Mouse (Mus musculus): ENCODE measurements around the gene Decr2. TPM values are rescaled to one million over a fixed set of nuclear protein-coding genes. Genes with fewer than 3 reads are reported as not detected.
"Not testable (repeated sequence)": the region's sequence is repeated elsewhere in the genome, so short reads cannot be mapped to it uniquely, and the experiment has no call there.

Gene Decr2
- polyA plus RNA-seq, 1 experiment from 2014 or later = 40.6 TPM

- Histone ChIP-seq H3K4me3 (no peak overlapping the region), H3K4me1 (replicated peaks) (peaks cover 17% of the 10 kb centered on the region), H3K4me2 (no peak overlapping the region), H3K36me3 (peaks cover 16% of the 10 kb centered on the region), H3K27ac (replicated peaks) (no peak overlapping the region), H3K9ac (no peak overlapping the region), H3K9me3 (no peaks in the 10 kb centered on the region), H3K27me3 (0 out of 2 replicates have a peak, but pooled peaks cover 4% of the 10 kb centered on the region)
- no peak for ATAC-seq (ENCODE audit: low FRiP score, low read depth)
- WGBS = 56% methylated on average over 5 of the region's 5 CpGs
Measured at GRCm38 (mm10) chr17:26122431-26123140, 32.4 kb upstream of the Decr2 start.

- no peak overlapping the region for H3K27ac ChIP-seq (replicated peaks)
- H3K27me3 ChIP-seq = peaks cover 24% of the 10 kb centered on the region
- H3K4me3 ChIP-seq = no peak overlapping the region
- H3K36me3 ChIP-seq = no peaks in the 10 kb centered on the region
- 48% methylated on average over 33 of the region's 33 CpGs for WGBS
- no peak overlapping the region for H3K9ac ChIP-seq
- no peaks in the 10 kb centered on the region for H3K9me3 ChIP-seq
- no peak overlapping the region for H3K4me2 ChIP-seq
- no peak for ATAC-seq (ENCODE audit: low FRiP score, low read depth)
- peaks cover 13% of the 10 kb centered on the region for H3K4me1 ChIP-seq (replicated peaks)
Measured at GRCm38 (mm10) chr17:26119766-26120710, 29.9 kb upstream of the Decr2 start.

GRCm38 (mm10) chr17:26116503-26117258 is 26.5 kb upstream of the Decr2 start:
- 86% methylated on average over 17 of the region's 17 CpGs for WGBS
- Histone ChIP-seq H3K27me3 (peaks cover 39% of the 10 kb centered on the region), H3K27ac (replicated peaks) (no peak overlapping the region), H3K36me3 (no peaks in the 10 kb centered on the region), H3K9me3 (no peaks in the 10 kb centered on the region), H3K4me2 (no peak overlapping the region), H3K4me1 (replicated peaks) (peaks cover 12% of the 10 kb centered on the region), H3K4me3 (no peak overlapping the region), H3K9ac (no peak overlapping the region)
- no peak for ATAC-seq (ENCODE audit: low FRiP score, low read depth)

GRCm38 (mm10) chr17:26115956-26116487 is 25.9 kb upstream of the Decr2 start:
- peaks cover 12% of the 10 kb centered on the region for H3K4me1 ChIP-seq (replicated peaks)
- H3K9me3 ChIP-seq = no peaks in the 10 kb centered on the region
- no peak for ATAC-seq (ENCODE audit: low FRiP score, low read depth)
- H3K9ac ChIP-seq = no peak overlapping the region
- no peak overlapping the region for H3K4me3 ChIP-seq
- H3K27me3 ChIP-seq = peaks cover 39% of the 10 kb centered on the region
- H3K36me3 ChIP-seq = no peaks in the 10 kb centered on the region
- H3K27ac ChIP-seq (replicated peaks) = no peak overlapping the region
- 62% methylated on average over 3 of the region's 3 CpGs for WGBS
- no peak overlapping the region for H3K4me2 ChIP-seq

GRCm38 (mm10) chr17:26115205-26115898 is 25.2 kb upstream of the Decr2 start:
- no peak overlapping the region for H3K4me3 ChIP-seq
- peaks cover 45% of the 10 kb centered on the region for H3K27me3 ChIP-seq
- H3K36me3 ChIP-seq = no peaks in the 10 kb centered on the region
- no peak overlapping the region for H3K9ac ChIP-seq
- 83% methylated on average over 7 of the region's 7 CpGs for WGBS
- H3K4me2 ChIP-seq = no peak overlapping the region
- H3K4me1 ChIP-seq (replicated peaks) = peaks cover 12% of the 10 kb centered on the region
- H3K27ac ChIP-seq (replicated peaks) = no peak overlapping the region
- H3K9me3 ChIP-seq = no peaks in the 10 kb centered on the region
- no peak for ATAC-seq (ENCODE audit: low FRiP score, low read depth)

GRCm38 (mm10) chr17:26114461-26114860 is 24.3 kb upstream of the Decr2 start:
- not testable (repeated sequence) for ATAC-seq (ENCODE audit: low FRiP score, low read depth); H3K9ac ChIP-seq; H3K36me3 ChIP-seq; H3K4me2 ChIP-seq; H3K27ac ChIP-seq (replicated peaks); H3K4me3 ChIP-seq; H3K9me3 ChIP-seq
- peaks cover 45% of the 10 kb centered on the region for H3K27me3 ChIP-seq
- peaks cover 12% of the 10 kb centered on the region for H3K4me1 ChIP-seq (replicated peaks)
- WGBS = 66% methylated on average over 7 of the region's 7 CpGs

- ATAC-seq (ENCODE audit: low FRiP score, low read depth) = no peak
- peaks cover 44% of the 10 kb centered on the region for H3K27me3 ChIP-seq
- peak overlapping the region; percentile 83 for H3K4me3 ChIP-seq
- peak overlapping the region; percentile 90 for H3K9ac ChIP-seq
- peak overlapping the region; percentile 70; the same call in 1 of the 2 replicates for H3K27ac ChIP-seq (replicated peaks)
- H3K9me3 ChIP-seq = no peaks in the 10 kb centered on the region
- 12% methylated on average over 8 of the region's 8 CpGs for WGBS
- peak overlapping the region; percentile 98 for H3K4me2 ChIP-seq
- H3K36me3 ChIP-seq = no peaks in the 10 kb centered on the region
- H3K4me1 ChIP-seq (replicated peaks) = peaks cover 12% of the 10 kb centered on the region
Measured at GRCm38 (mm10) chr17:26114061-26114460, 23.9 kb upstream of the Decr2 start.

GRCm38 (mm10) chr17:26113181-26113948 is 23.2 kb upstream of the Decr2 start, which contains the start of gene Tmem8:
Tmem8 (plus strand) TSS chr17:26113299.
- H3K9me3 ChIP-seq = no peaks in the 10 kb centered on the region
- WGBS = under 1% methylated on average over 53 of the region's 75 CpGs
- H3K4me2 ChIP-seq = peak within 1 kb of the TSS; percentile 98
- H3K36me3 ChIP-seq = no peaks in the 10 kb centered on the region
- peaks cover 41% of the 10 kb centered on the region for H3K27me3 ChIP-seq
- H3K4me3 ChIP-seq = peak within 1 kb of the TSS; percentile 83
- peak within 1 kb of the TSS; percentile 90 for H3K9ac ChIP-seq
- ATAC-seq (ENCODE audit: low FRiP score, low read depth) = peak; percentile 76
- H3K4me1 ChIP-seq (replicated peaks) = peaks cover 12% of the 10 kb centered on the region
- H3K27ac ChIP-seq (replicated peaks) = peak within 1 kb of the TSS; percentile 70

GRCm38 (mm10) chr17:26112751-26113150 is 22.6 kb upstream of the Decr2 start:
- 15% methylated on average over 14 of the region's 14 CpGs for WGBS
- Histone ChIP-seq H3K27ac (replicated peaks) (peak overlapping the region; percentile 70; the same call in 1 of the 2 replicates), H3K27me3 (peaks cover 41% of the 10 kb centered on the region), H3K9ac (peak overlapping the region; percentile 90), H3K4me3 (peak overlapping the region; percentile 83), H3K4me2 (peak overlapping the region; percentile 98), H3K4me1 (replicated peaks) (peaks cover 12% of the 10 kb centered on the region), H3K9me3 (no peaks in the 10 kb centered on the region), H3K36me3 (no peaks in the 10 kb centered on the region)
- no peak for ATAC-seq (ENCODE audit: low FRiP score, low read depth)

GRCm38 (mm10) chr17:26111722-26112121 is 21.6 kb upstream of the Decr2 start:
- peaks cover 34% of the 10 kb centered on the region for H3K27me3 ChIP-seq
- no peak overlapping the region for H3K27ac ChIP-seq (replicated peaks)
- no peak overlapping the region for H3K4me3 ChIP-seq
- ATAC-seq (ENCODE audit: low FRiP score, low read depth) = no peak
- 28% methylated on average over 4 of the region's 4 CpGs for WGBS
- no peaks in the 10 kb centered on the region for H3K9me3 ChIP-seq
- no peak overlapping the region for H3K9ac ChIP-seq
- no peak overlapping the region for H3K4me2 ChIP-seq
- peaks cover 12% of the 10 kb centered on the region for H3K4me1 ChIP-seq (replicated peaks)
- no peaks in the 10 kb centered on the region for H3K36me3 ChIP-seq
